Mouse (Mus musculus): Measurements from ENCODE around the gene Alg5. TPM values are rescaled to one million over a fixed set of nuclear protein-coding genes. Genes with fewer than 3 reads are reported as not detected.
"Not testable (repeated sequence)": the region's sequence is repeated elsewhere in the genome, so short reads cannot be mapped to it uniquely, and the experiment has no call there.

The Alg5 gene
- 46.2 and 47.9 TPM in 2 replicates for polyA plus RNA-seq (2015; fragmentation: Nextera tagmentation; extraction: Ambion mirVana)

GRCm38 (mm10) chr3:54735247-54736046, at the start of gene Alg5, which contains the start of gene Exosc8:
Gene Alg5, plus strand, starts transcription at chr3:54735539.
Gene Exosc8, minus strand, starts transcription at chr3:54735393.
- ATAC-seq = peak; percentile 93
- Histone ChIP-seq H3K27ac (ENCODE audit: low read depth, low read length) (peak within 1 kb of the TSS; percentile 99), H3K36me3 (ENCODE audit: control insufficient read depth, insufficient read depth, low read length) (peaks cover 12% of the 10 kb centered on the region), H3K27me3 (replicated peaks; ENCODE audit: control insufficient read depth, insufficient read depth, low read length) (no peaks in the 10 kb centered on the region), H3K9ac (ENCODE audit: low read depth, low read length) (peak within 1 kb of the TSS; percentile 96), H3K4me1 (ENCODE audit: control insufficient read depth, insufficient read depth, low read depth, low read length) (peaks cover 8% of the 10 kb centered on the region), H3K4me3 (ENCODE audit: low read length) (peak within 1 kb of the TSS; percentile 80), H3K9me3 (ENCODE audit: control insufficient read depth, low read length) (no peaks in the 10 kb centered on the region), H3K4me2 (ENCODE audit: low read length) (peak within 1 kb of the TSS; percentile 61)
- WGBS = under 1% methylated on average over 40 of the region's 65 CpGs

DNA sequence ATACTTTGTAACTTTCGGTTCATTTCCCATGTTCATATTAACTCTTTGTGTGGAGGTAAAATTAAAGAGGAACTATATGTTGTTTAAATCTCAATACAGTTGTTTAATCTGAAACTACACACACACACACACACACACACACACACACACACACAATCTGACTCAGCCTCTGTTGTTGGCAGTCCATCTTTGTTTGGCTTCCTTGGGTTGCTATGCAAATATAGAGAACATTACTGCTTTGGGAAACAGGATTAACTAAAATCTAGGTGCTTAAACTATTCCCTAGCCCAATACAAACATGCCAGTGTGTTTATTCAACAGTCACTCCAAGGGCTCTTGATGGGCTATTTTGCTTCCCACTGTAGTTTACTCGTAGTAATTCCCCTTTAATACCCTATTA, 48.1 kb upstream of the Alg5 start:
- Histone ChIP-seq H3K9me3 (ENCODE audit: control insufficient read depth, low read length) (no peaks in the 10 kb centered on the region), H3K4me3 (ENCODE audit: low read length) (no peak overlapping the region), H3K36me3 (ENCODE audit: control insufficient read depth, insufficient read depth, low read length) (no peaks in the 10 kb centered on the region), H3K4me2 (ENCODE audit: low read length) (no peak overlapping the region), H3K27ac (ENCODE audit: low read depth, low read length) (no peak overlapping the region), H3K9ac (ENCODE audit: low read depth, low read length) (no peak overlapping the region), H3K4me1 (ENCODE audit: control insufficient read depth, insufficient read depth, low read depth, low read length) (peaks cover 3% of the 10 kb centered on the region), H3K27me3 (replicated peaks; ENCODE audit: control insufficient read depth, insufficient read depth, low read length) (no peaks in the 10 kb centered on the region)
- no peak for ATAC-seq
- 72% methylated on average over 2 of the region's 2 CpGs for WGBS

DNA sequence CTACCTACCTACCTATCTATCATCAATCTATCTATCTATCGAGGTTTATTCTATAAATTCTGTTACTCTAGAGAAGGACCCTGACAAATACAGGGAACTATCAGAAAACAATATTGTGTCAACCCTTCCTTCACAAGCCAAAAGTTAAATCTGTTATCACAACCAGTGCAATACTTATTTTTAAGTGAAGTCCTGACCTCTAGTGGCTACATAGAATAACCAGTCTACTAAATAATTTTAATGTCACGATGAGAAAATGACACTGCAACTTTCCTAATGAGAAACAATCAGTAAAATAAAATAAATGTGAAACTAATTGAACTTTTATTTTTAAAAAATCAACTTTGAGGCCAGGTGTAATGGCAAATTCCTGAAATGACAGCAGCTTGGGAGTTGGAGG, 46.2 kb upstream of the Alg5 start:
- no peak overlapping the region for H3K9ac ChIP-seq (ENCODE audit: low read depth, low read length)
- no peak overlapping the region for H3K4me3 ChIP-seq (ENCODE audit: low read length)
- WGBS = 57% methylated on average over 2 of the region's 2 CpGs
- H3K27me3 ChIP-seq (replicated peaks; ENCODE audit: control insufficient read depth, insufficient read depth, low read length) = no peaks in the 10 kb centered on the region
- no peaks in the 10 kb centered on the region for H3K36me3 ChIP-seq (ENCODE audit: control insufficient read depth, insufficient read depth, low read length)
- H3K4me2 ChIP-seq (ENCODE audit: low read length) = no peak overlapping the region
- no peaks in the 10 kb centered on the region for H3K9me3 ChIP-seq (ENCODE audit: control insufficient read depth, low read length)
- H3K27ac ChIP-seq (ENCODE audit: low read depth, low read length) = no peak overlapping the region
- no peak for ATAC-seq
- H3K4me1 ChIP-seq (ENCODE audit: control insufficient read depth, insufficient read depth, low read depth, low read length) = peaks cover 3% of the 10 kb centered on the region

DNA sequence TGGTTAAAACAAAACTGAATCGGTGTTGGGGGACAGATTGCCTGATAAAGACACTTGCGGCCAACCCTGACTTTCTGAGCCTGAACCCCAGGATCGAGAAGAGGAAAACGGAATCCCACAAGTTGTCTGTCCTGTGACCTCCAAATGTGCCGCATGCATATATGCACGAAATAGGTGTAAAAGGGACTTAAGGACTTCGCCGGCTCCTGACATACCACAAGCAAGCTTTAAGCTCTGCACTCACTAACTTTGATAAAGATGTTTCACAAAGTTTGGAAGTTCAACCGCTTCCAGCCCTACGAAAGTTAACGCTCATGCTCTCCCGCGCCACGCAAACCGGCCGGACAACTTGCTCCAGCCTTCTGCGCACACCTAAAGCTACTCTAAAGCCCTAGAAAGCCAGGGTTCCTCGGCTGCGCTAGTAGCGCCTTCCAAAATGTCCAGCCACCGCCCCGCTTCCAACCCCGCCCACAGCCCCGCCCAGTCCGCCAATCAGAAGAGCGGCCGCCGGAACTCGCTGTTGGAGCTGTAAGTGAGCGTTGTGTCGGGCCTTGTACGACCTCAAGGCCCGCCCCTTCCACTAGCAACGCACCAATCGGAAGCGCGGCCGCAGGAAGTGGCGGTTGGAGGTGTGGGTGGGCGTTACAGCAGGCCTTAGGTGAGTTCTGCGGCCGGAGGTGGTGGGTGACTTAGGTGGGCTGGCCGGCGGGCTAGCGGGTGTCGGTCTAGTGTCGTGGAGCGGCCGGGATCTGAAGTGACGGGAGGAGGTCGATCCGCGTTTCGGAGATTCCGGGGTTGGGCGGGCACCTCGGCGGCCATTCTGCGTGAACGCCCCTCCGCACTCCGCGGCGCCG, 42.9 kb upstream of the Alg5 start, which contains the start of gene Supt20:
TSS of gene Supt20 (plus strand) at position 606 of the 854 bp plus-strand sequence.
- no peaks in the 10 kb centered on the region for H3K27me3 ChIP-seq (replicated peaks; ENCODE audit: control insufficient read depth, insufficient read depth, low read length)
- H3K4me3 ChIP-seq (ENCODE audit: low read length) = peak within 1 kb of the TSS; percentile 68
- WGBS = 2% methylated on average over 65 of the region's 65 CpGs
- peak within 1 kb of the TSS; percentile 76 for H3K9ac ChIP-seq (ENCODE audit: low read depth, low read length)
- H3K27ac ChIP-seq (ENCODE audit: low read depth, low read length) = peak within 1 kb of the TSS; percentile 80
- H3K9me3 ChIP-seq (ENCODE audit: control insufficient read depth, low read length) = no peaks in the 10 kb centered on the region
- H3K4me2 ChIP-seq (ENCODE audit: low read length) = peak within 1 kb of the TSS; percentile 89
- H3K4me1 ChIP-seq (ENCODE audit: control insufficient read depth, insufficient read depth, low read depth, low read length) = peaks cover 3% of the 10 kb centered on the region
- ATAC-seq = peak; percentile 99
- peaks cover 2% of the 10 kb centered on the region; the same call in 1 of the 2 replicates for H3K36me3 ChIP-seq (ENCODE audit: control insufficient read depth, insufficient read depth, low read length)

- no peaks in the 10 kb centered on the region for H3K27me3 ChIP-seq (replicated peaks; ENCODE audit: control insufficient read depth, insufficient read depth, low read length)
- peaks cover 2% of the 10 kb centered on the region; the same call in 1 of the 2 replicates for H3K36me3 ChIP-seq (ENCODE audit: control insufficient read depth, insufficient read depth, low read length)
- ATAC-seq = no peak
- WGBS = under 1% methylated on average over 8 of the region's 8 CpGs
- peak overlapping the region; percentile 80 for H3K27ac ChIP-seq (ENCODE audit: low read depth, low read length)
- H3K4me2 ChIP-seq (ENCODE audit: low read length) = peak overlapping the region; percentile 72
- peak overlapping the region; percentile 68 for H3K4me3 ChIP-seq (ENCODE audit: low read length)
- H3K4me1 ChIP-seq (ENCODE audit: control insufficient read depth, insufficient read depth, low read depth, low read length) = peaks cover 3% of the 10 kb centered on the region
- no peaks in the 10 kb centered on the region for H3K9me3 ChIP-seq (ENCODE audit: control insufficient read depth, low read length)
- H3K9ac ChIP-seq (ENCODE audit: low read depth, low read length) = peak overlapping the region; percentile 76
These were observed 42.3 kb upstream of the Alg5 start for GRCm38 (mm10) chr3:54693056-54693415.

GRCm38 (mm10) chr3:54699759-54700301, 35.5 kb upstream of the Alg5 start:
- Histone ChIP-seq H3K4me2 (ENCODE audit: low read length) (no peak overlapping the region), H3K4me1 (ENCODE audit: control insufficient read depth, insufficient read depth, low read depth, low read length) (no peaks in the 10 kb centered on the region), H3K9me3 (ENCODE audit: control insufficient read depth, low read length) (no peaks in the 10 kb centered on the region), H3K9ac (ENCODE audit: low read depth, low read length) (no peak overlapping the region), H3K36me3 (ENCODE audit: control insufficient read depth, insufficient read depth, low read length) (peaks cover 13% of the 10 kb centered on the region), H3K27me3 (replicated peaks; ENCODE audit: control insufficient read depth, insufficient read depth, low read length) (no peaks in the 10 kb centered on the region), H3K4me3 (ENCODE audit: low read length) (no peak overlapping the region), H3K27ac (ENCODE audit: low read depth, low read length) (no peak overlapping the region)
- WGBS = 89% methylated on average over 5 of the region's 5 CpGs
- no peak for ATAC-seq

- 96% methylated on average over 8 of the region's 8 CpGs for WGBS
- not testable (repeated sequence) for H3K27me3 ChIP-seq (replicated peaks; ENCODE audit: control insufficient read depth, insufficient read depth, low read length)
- H3K36me3 ChIP-seq (ENCODE audit: control insufficient read depth, insufficient read depth, low read length) = peaks cover 15% of the 10 kb centered on the region
These were observed 31.2 kb upstream of the Alg5 start for GRCm38 (mm10) chr3:54704106-54704505.

GRCm38 (mm10) chr3:54708972-54709371, 26.4 kb upstream of the Alg5 start:
- no peaks in the 10 kb centered on the region for H3K9me3 ChIP-seq (ENCODE audit: control insufficient read depth, low read length)
- H3K9ac ChIP-seq (ENCODE audit: low read depth, low read length) = no peak overlapping the region
- peaks cover 28% of the 10 kb centered on the region for H3K36me3 ChIP-seq (ENCODE audit: control insufficient read depth, insufficient read depth, low read length)
- no peak overlapping the region for H3K4me3 ChIP-seq (ENCODE audit: low read length)
- no peak overlapping the region for H3K4me2 ChIP-seq (ENCODE audit: low read length)
- no peaks in the 10 kb centered on the region for H3K27me3 ChIP-seq (replicated peaks; ENCODE audit: control insufficient read depth, insufficient read depth, low read length)
- ATAC-seq = no peak
- no peaks in the 10 kb centered on the region for H3K4me1 ChIP-seq (ENCODE audit: control insufficient read depth, insufficient read depth, low read depth, low read length)
- no peak overlapping the region for H3K27ac ChIP-seq (ENCODE audit: low read depth, low read length)
- 93% methylated on average over 9 of the region's 9 CpGs for WGBS

More at GRCm38 (mm10) chr3:54704106-54704505, 31.2 kb upstream of the Alg5 start:
- not testable (repeated sequence) for H3K4me2 ChIP-seq (ENCODE audit: low read length); H3K9ac ChIP-seq (ENCODE audit: low read depth, low read length); ATAC-seq; H3K4me1 ChIP-seq (ENCODE audit: control insufficient read depth, insufficient read depth, low read depth, low read length); H3K9me3 ChIP-seq (ENCODE audit: control insufficient read depth, low read length); H3K4me3 ChIP-seq (ENCODE audit: low read length); H3K27ac ChIP-seq (ENCODE audit: low read depth, low read length)

GRCm38 (mm10) chr3:54714253-54714652, 21.1 kb upstream of the Alg5 start, which contains the start of gene Gm21958:
Gene Gm21958, minus strand, starts transcription at chr3:54714353.
- Histone ChIP-seq H3K4me1 (ENCODE audit: control insufficient read depth, insufficient read depth, low read depth, low read length) (no peaks in the 10 kb centered on the region), H3K4me2 (ENCODE audit: low read length) (no peak within 1 kb of the TSS), H3K4me3 (ENCODE audit: low read length) (no peak within 1 kb of the TSS), H3K9me3 (ENCODE audit: control insufficient read depth, low read length) (no peaks in the 10 kb centered on the region), H3K27me3 (replicated peaks; ENCODE audit: control insufficient read depth, insufficient read depth, low read length) (no peaks in the 10 kb centered on the region), H3K27ac (ENCODE audit: low read depth, low read length) (no peak within 1 kb of the TSS), H3K9ac (ENCODE audit: low read depth, low read length) (no peak within 1 kb of the TSS), H3K36me3 (ENCODE audit: control insufficient read depth, insufficient read depth, low read length) (peaks cover 49% of the 10 kb centered on the region)
- ATAC-seq = no peak
- 98% methylated on average over 6 of the region's 6 CpGs for WGBS

All from hindbrain, embryonic 16.5 days (tissue).